Mouse (Mus musculus) lung, postnatal 10 days (tissue): ENCODE results near the gene 1700025G04Rik.
"Not testable (repeated sequence)": the region's sequence is repeated elsewhere in the genome, so short reads cannot be mapped to it uniquely, and the experiment has no call there.

Experiments used
- DNase-seq: peaks from one replicate; pipeline ENCODE4 v3.0.0; 2021

The 1700025G04Rik gene

GRCm38 (mm10) chr1:151845252-151845832 is 244.6 kb downstream of the 1700025G04Rik start:
- DNase-seq = no peak

- DNase-seq = not testable (repeated sequence)
Observed at GRCm38 (mm10) chr1:151840345-151840744, 249.6 kb downstream of the 1700025G04Rik start.

- no peak for DNase-seq
Observed at GRCm38 (mm10) chr1:151835261-151835660, 254.7 kb downstream of the 1700025G04Rik start.

- no peak for DNase-seq
Observed at GRCm38 (mm10) chr1:151831791-151832190, 258.1 kb downstream of the 1700025G04Rik start.

GRCm38 (mm10) chr1:151825065-151825464 is 264.9 kb downstream of the 1700025G04Rik start:
- DNase-seq = peak; percentile 39

- peak; percentile 78 for DNase-seq
Observed at GRCm38 (mm10) chr1:151820457-151820856, 269.5 kb downstream of the 1700025G04Rik start.

GRCm38 (mm10) chr1:151819190-151819589 is 270.7 kb downstream of the 1700025G04Rik start:
- no peak for DNase-seq

- no peak for DNase-seq
Observed at GRCm38 (mm10) chr1:151816051-151816450, 273.9 kb downstream of the 1700025G04Rik start.

- DNase-seq = no peak
Observed at GRCm38 (mm10) chr1:151812004-151812712, 277.8 kb downstream of the 1700025G04Rik start.

GRCm38 (mm10) chr1:151811456-151811855 is 278.5 kb downstream of the 1700025G04Rik start:
- no peak for DNase-seq

GRCm38 (mm10) chr1:151810628-151811421 is 279.1 kb downstream of the 1700025G04Rik start:
- no peak for DNase-seq

GRCm38 (mm10) chr1:151807286-151807685 is 282.6 kb downstream of the 1700025G04Rik start:
- DNase-seq = no peak

- DNase-seq = not testable (repeated sequence)
Observed at GRCm38 (mm10) chr1:151802795-151803194, 287.1 kb downstream of the 1700025G04Rik start.
